Mouse (Mus musculus) CH12.LX (cell line): ENCODE results near the gene 1700019D03Rik. TPM values are rescaled to one million over a fixed set of nuclear protein-coding genes. Genes with fewer than 3 reads are reported as not detected.

Experiments used
- DNase-seq: peaks from one replicate; pipeline ENCODE4 v3.0.0-alpha.2; 2013; ENCODE audit errors: extremely low read depth
- H3K27ac ChIP-seq: 2 replicates; pipeline ENCODE4 v1.5.1; 2012; ENCODE audit warnings: low read depth, mild to moderate bottlenecking, control low read depth, moderate library complexity; ENCODE audit not compliant: insufficient read depth
- H3K27me3 ChIP-seq: replicated peaks from 2 replicates; pipeline ENCODE3; 2012; ENCODE audit warnings: inconsistent platforms
- H3K36me3 ChIP-seq, 2 experiments: replicated peaks in 1 of 2; 2 replicates each; pipeline versions ENCODE3 to v1.6.1; 2012; ENCODE audit warnings: inconsistent platforms in 1 of 2, low read length in 1 of 2, mild to moderate bottlenecking in 1 of 2, mixed read lengths in 1 of 2, moderate library complexity in 1 of 2; ENCODE audit not compliant: control insufficient read depth in 1 of 2, insufficient read depth in 1 of 2
- H3K4me1 ChIP-seq, 2 experiments: 2 replicates each; pipeline ENCODE4 v1.6.1; 2012; ENCODE audit warnings: inconsistent platforms in 1 of 2, moderate library complexity in 1 of 2; ENCODE audit not compliant: insufficient read depth in 2 of 2, control insufficient read depth in 1 of 2
- H3K4me2 ChIP-seq: 2 replicates; pipeline ENCODE4 v1.6.1; 2012; ENCODE audit warnings: low read depth, mild to moderate bottlenecking, control low read depth; ENCODE audit not compliant: poor library complexity, insufficient read depth, severe bottlenecking
- H3K4me3 ChIP-seq, 3 experiments: fragments of 150-350 bp in 1 of 3; sonication (generic) in 1 of 3; replicated peaks in 1 of 3; 2 replicates each; pipeline versions ENCODE3 to v1.5.1; 2011 to 2012; ENCODE audit warnings: low read depth in 2 of 3, low read length in 2 of 3, mild to moderate bottlenecking in 2 of 3, moderate library complexity in 2 of 3, control low read depth in 1 of 3, improper control_type of control experiment in 1 of 3, inconsistent platforms in 1 of 3, mixed read lengths in 1 of 3; ENCODE audit not compliant: poor library complexity in 1 of 3
- H3K79me2 ChIP-seq: replicated peaks from 2 replicates; pipeline ENCODE4 v1.6.1; 2012; ENCODE audit warnings: mild to moderate bottlenecking, moderate library complexity; ENCODE audit not compliant: control insufficient read depth, poor library complexity, insufficient read depth, severe bottlenecking; ENCODE audit errors: extremely low read depth
- H3K9ac ChIP-seq: 2 replicates; pipeline ENCODE4 v1.6.1; 2012; ENCODE audit warnings: low read depth, mild to moderate bottlenecking, control low read depth, moderate library complexity; ENCODE audit not compliant: insufficient read depth
- H3K9me3 ChIP-seq: replicated peaks from 2 replicates; pipeline ENCODE3; 2012; ENCODE audit warnings: low read length, inconsistent platforms, mixed read lengths
- BHLHE40 ChIP-seq: IDR thresholded peaks from 2 replicates; pipeline ENCODE4 v1.6.1; 2011; ENCODE audit warnings: mild to moderate bottlenecking, low read depth, low read length, improper control_type of control experiment
- CHD1 ChIP-seq: IDR thresholded peaks from 2 replicates; pipeline ENCODE4 v1.6.1; 2012; ENCODE audit warnings: low read depth, low read length, improper control_type of control experiment, inconsistent platforms
- ETS1 ChIP-seq: conservative IDR thresholded peaks from 2 replicates; pipeline ENCODE4 v1.6.1; 2012; ENCODE audit warnings: low read depth, mild to moderate bottlenecking, inconsistent platforms, low read length, improper control_type of control experiment, moderate library complexity
- JUN ChIP-seq: IDR thresholded peaks from 2 replicates; pipeline ENCODE4 v1.6.1; 2011; ENCODE audit warnings: low read depth, mild to moderate bottlenecking, low read length, improper control_type of control experiment, moderate library complexity; ENCODE audit not compliant: insufficient read depth
- MAFK ChIP-seq: IDR thresholded peaks from 2 replicates; pipeline ENCODE4 v1.6.1; 2011; ENCODE audit warnings: low read length, improper control_type of control experiment; ENCODE audit not compliant: insufficient replicate concordance
- MAX ChIP-seq: IDR thresholded peaks from 2 replicates; pipeline ENCODE4 v1.6.1; 2011; ENCODE audit warnings: low read length, improper control_type of control experiment
- MXI1 ChIP-seq: IDR thresholded peaks from 2 replicates; pipeline ENCODE4 v1.6.1; 2011; ENCODE audit warnings: mild to moderate bottlenecking, low read depth, low read length, improper control_type of control experiment
- MYC ChIP-seq: IDR thresholded peaks from 2 replicates; pipeline ENCODE4 v1.6.1; 2011; ENCODE audit warnings: low read depth, mild to moderate bottlenecking, improper control_type of control experiment, low read length
- NRF1 ChIP-seq: IDR thresholded peaks from 2 replicates; pipeline ENCODE4 v1.6.1; 2014; ENCODE audit warnings: low read depth, mild to moderate bottlenecking, inconsistent platforms, low read length, improper control_type of control experiment, moderate library complexity
- PAX5 ChIP-seq: IDR thresholded peaks from 2 replicates; pipeline ENCODE4 v1.6.1; 2012; ENCODE audit warnings: low read length, inconsistent platforms, mixed read lengths
- SIN3A ChIP-seq: IDR thresholded peaks from 2 replicates; pipeline ENCODE4 v1.6.1; 2012; ENCODE audit warnings: low read length, improper control_type of control experiment, inconsistent platforms
- TCF12 ChIP-seq: IDR thresholded peaks from 2 replicates; pipeline ENCODE4 v1.6.1; 2014; ENCODE audit warnings: low read depth, mild to moderate bottlenecking, inconsistent platforms, low read length, improper control_type of control experiment
- UBTF ChIP-seq: IDR thresholded peaks from 2 replicates; pipeline ENCODE4 v1.6.1; 2012; ENCODE audit warnings: low read depth, mild to moderate bottlenecking, inconsistent platforms, low read length, improper control_type of control experiment, moderate library complexity
- USF2 ChIP-seq: conservative IDR thresholded peaks from 2 replicates; pipeline ENCODE4 v1.6.1; 2011; ENCODE audit warnings: low read depth, low read length, improper control_type of control experiment
- ZC3H11A ChIP-seq: IDR thresholded peaks from 2 replicates; pipeline ENCODE4 v1.6.1; 2012; ENCODE audit warnings: low read depth, mild to moderate bottlenecking, inconsistent platforms, low read length, improper control_type of control experiment
- ZKSCAN1 ChIP-seq: IDR thresholded peaks from 2 replicates; pipeline ENCODE4 v1.6.1; 2012; ENCODE audit warnings: low read depth, inconsistent platforms, low read length, improper control_type of control experiment, borderline replicate concordance
- ZNF384 ChIP-seq: IDR thresholded peaks from 2 replicates; pipeline ENCODE4 v1.6.1; 2012; ENCODE audit warnings: low read depth, low read length, improper control_type of control experiment, inconsistent platforms
- dilution Hi-C: fragments of 300-500 bp; cut with MboI; formaldehyde crosslinking; loops from 2 replicates; pipeline ENCODE4 v1.14.3; 2020; ENCODE audit warnings: low sequenced_read_pairs; ENCODE audit not compliant: extremely low pct_unique_long_range_greater_than_20kb, extremely low pct_ligation_motif_present
- in situ Hi-C: fragments of 300-500 bp; cut with MboI; formaldehyde crosslinking; loops from 3 replicates; pipeline ENCODE4 v1.14.3; 2019; ENCODE audit warnings: low sequenced_read_pairs, low pct_ligation_motif_present, low pct_unique_long_range_greater_than_20kb, mixed read lengths
- polyA plus RNA-seq: library from polyadenylated mRNA; unstranded; fragments of >175 nt; gene quantifications from 2 replicates; pipeline ENCODE4 v1.2.1, GENCODE M21; 2012; ENCODE audit warnings: low read depth; ENCODE audit not compliant: insufficient read length
- total RNA-seq, 2 experiments: library from RNA; depleted of rRNA; stranded (reverse); fragments of 300-350 nt in 1 of 2; fragments of >200 nt in 1 of 2; gene quantifications; 2 replicates each; pipeline ENCODE4 v1.2.3; 2012 to 2014

1700019D03Rik gene
- total and polyA plus RNA-seq, 3 experiments, result 1.3 to 2.6 (median 1.7) TPM

GRCm38 (mm10) chr1:53061871-53062608 is 42.1 kb upstream of the 1700019D03Rik start (continued):
- TF ChIP-seq TCF12 (no peak), ZKSCAN1 (no peak), MAFK (no peak)

- Histone ChIP-seq H3K27me3 (no peaks in the 10 kb centered on the region), H3K36me3 (no peaks in the 10 kb centered on the region), H3K79me2 (no peaks in the 10 kb centered on the region), H3K4me3 (no peak within 1 kb of the TSS), H3K9me3 (no peaks in the 10 kb centered on the region), H3K4me2 (no peak within 1 kb of the TSS), H3K27ac (no peak within 1 kb of the TSS), H3K9ac (no peak within 1 kb of the TSS), H3K4me1 (no peaks in the 10 kb centered on the region)
- dilution Hi-C loops (no loop called here), in situ Hi-C loops (no loop called here)
- no peak for TF ChIP-seq USF2
- TF ChIP-seq MXI1, result no peak
- TF ChIP-seq UBTF, result no peak
- TF ChIP-seq MAX, result no peak
- TF ChIP-seq ZC3H11A, result no peak
- no peak for DNase-seq
Measured at GRCm38 (mm10) chr1:53061340-53061739, 41.4 kb upstream of the 1700019D03Rik start, which contains the start of gene Mstn. Mstn (plus strand) TSS chr1:53061640.

GRCm38 (mm10) chr1:53060499-53060898 is 40.5 kb upstream of the 1700019D03Rik start:
- no peaks in the 10 kb centered on the region for H3K4me1 ChIP-seq
- H3K79me2 ChIP-seq, result no peaks in the 10 kb centered on the region
- DNase-seq, result no peak
- H3K36me3 ChIP-seq, result no peaks in the 10 kb centered on the region
- H3K27ac ChIP-seq, result no peak overlapping the region
- H3K9me3 ChIP-seq, result no peaks in the 10 kb centered on the region
- no peak overlapping the region for H3K4me3 ChIP-seq
- in situ Hi-C loops, result no loop called here
- TF ChIP-seq UBTF (no peak), NRF1 (no peak), MAFK (no peak), ZC3H11A (no peak), MYC (no peak), PAX5 (no peak), TCF12 (no peak), ETS1 (no peak), ZNF384 (no peak), JUN (no peak), SIN3A (no peak), CHD1 (no peak), BHLHE40 (no peak)
- TF ChIP-seq, all 38 proteins: peak for 0
- no peaks in the 10 kb centered on the region for H3K27me3 ChIP-seq
- H3K4me2 ChIP-seq, result no peak overlapping the region
- dilution Hi-C loops, result no loop called here
- H3K9ac ChIP-seq, result no peak overlapping the region
